Mouse (Mus musculus) midbrain, embryonic 14.5 days (tissue): ENCODE measurements around the gene Rab3b. TPM values are rescaled to one million over a fixed set of nuclear protein-coding genes. Genes with fewer than 3 reads are reported as not detected.
A peak's percentile ranks its signal among the peaks of the same experiment; 100 is the strongest.

Source experiments
- ATAC-seq: fragments of 200-750 bp; cut with Nextera tagmentation; 2 replicates; pipeline ENCODE4 v1.8.0; 2017; ENCODE audit warnings: moderate number of reproducible peaks, moderate library complexity; ENCODE audit not compliant: low FRiP score, low TSS enrichment
- DNase-seq: peaks from one replicate; pipeline ENCODE4 v3.0.0-alpha.2; 2015
- H3K27ac ChIP-seq: fragments of 300-500 bp; sonication (generic); replicated peaks from 2 replicates; pipeline ENCODE4 v1.5.1; 2014; ENCODE audit warnings: mild to moderate bottlenecking, low read depth, low read length, moderate library complexity
- H3K27me3 ChIP-seq: fragments of 300-500 bp; sonication (generic); 2 replicates; pipeline ENCODE4 v1.6.1; 2014; ENCODE audit warnings: low read length, control low read depth, mixed read lengths; ENCODE audit not compliant: control insufficient read depth, insufficient read depth
- H3K36me3 ChIP-seq: fragments of 300-500 bp; sonication (generic); 2 replicates; pipeline ENCODE4 v1.6.1; 2014; ENCODE audit warnings: low read length, control low read depth; ENCODE audit not compliant: control insufficient read depth, insufficient read depth
- H3K4me1 ChIP-seq: fragments of 300-500 bp; sonication (generic); 2 replicates; pipeline ENCODE4 v1.6.1; 2014; ENCODE audit warnings: mild to moderate bottlenecking, antibody characterized with exemption, low read length, control low read depth; ENCODE audit not compliant: control insufficient read depth, insufficient read depth
- H3K4me2 ChIP-seq: fragments of 300-500 bp; sonication (generic); 2 replicates; pipeline ENCODE4 v1.6.1; 2014; ENCODE audit warnings: mild to moderate bottlenecking, low read length, moderate library complexity
- H3K4me3 ChIP-seq: fragments of 300-500 bp; sonication (generic); replicated peaks from 2 replicates; pipeline ENCODE4 v1.5.1; 2014; ENCODE audit warnings: low read depth, low read length
- H3K9ac ChIP-seq: fragments of 300-500 bp; sonication (generic); replicated peaks from 2 replicates; pipeline ENCODE4 v1.6.1; 2014; ENCODE audit warnings: mild to moderate bottlenecking, low read length, moderate library complexity
- H3K9me3 ChIP-seq: fragments of 300-500 bp; sonication (generic); 2 replicates; pipeline ENCODE4 v1.6.1; 2016; ENCODE audit warnings: low read length, control low read depth, mixed read lengths; ENCODE audit not compliant: control insufficient read depth
- WGBS: fragments of 180-500 bp; shearing (Covaris S2); extraction: QIAGEN DNeasy Blood & Tissue Kit; methylation state at CpG from one replicate; pipeline ENCODE4 v1.1.7; 2014; 5-methylcytosine and 5-hydroxymethylcytosine counted together
- polyA plus RNA-seq: library from polyadenylated mRNA; unstranded; fragments of >200 nt; fragmentation: Nextera tagmentation; extraction: Ambion mirVana; gene quantifications from 2 replicates; pipeline ENCODE4 v1.2.1, GENCODE M21; 2014

The Rab3b gene
- polyA plus RNA-seq, 1 experiment from 2014 or later = 110 TPM

DNA sequence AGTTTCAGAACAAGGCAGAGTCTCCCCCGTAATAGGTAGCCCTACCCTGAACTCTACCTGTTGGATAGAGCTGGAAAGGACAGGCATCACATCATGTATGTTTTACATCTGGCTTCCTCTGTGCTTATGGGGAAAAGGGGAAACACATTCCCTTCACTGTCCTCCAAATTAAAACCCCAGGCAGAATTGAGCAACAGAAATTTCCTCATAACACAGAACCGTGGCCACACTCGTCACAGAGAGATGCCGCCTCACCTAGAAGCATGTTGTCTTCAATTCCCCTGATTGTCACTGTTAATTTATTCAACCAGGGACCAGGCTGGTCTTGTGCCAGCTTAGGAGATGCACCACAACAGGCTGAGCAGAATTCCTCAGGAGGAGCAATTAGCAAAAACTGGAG lies 72.8 kb downstream of the Rab3b start:
- no peaks in the 10 kb centered on the region for H3K9me3 ChIP-seq
- no peak overlapping the region for H3K4me3 ChIP-seq
- ATAC-seq (no peak), DNase-seq (no peak)
- H3K9ac ChIP-seq = no peak overlapping the region
- H3K27ac ChIP-seq = no peak overlapping the region
- H3K27me3 ChIP-seq = no peaks in the 10 kb centered on the region
- no peaks in the 10 kb centered on the region for H3K36me3 ChIP-seq
- H3K4me1 ChIP-seq = no peaks in the 10 kb centered on the region
- no peak overlapping the region for H3K4me2 ChIP-seq
- 85% methylated on average over 4 of the region's 4 CpGs for WGBS

DNA sequence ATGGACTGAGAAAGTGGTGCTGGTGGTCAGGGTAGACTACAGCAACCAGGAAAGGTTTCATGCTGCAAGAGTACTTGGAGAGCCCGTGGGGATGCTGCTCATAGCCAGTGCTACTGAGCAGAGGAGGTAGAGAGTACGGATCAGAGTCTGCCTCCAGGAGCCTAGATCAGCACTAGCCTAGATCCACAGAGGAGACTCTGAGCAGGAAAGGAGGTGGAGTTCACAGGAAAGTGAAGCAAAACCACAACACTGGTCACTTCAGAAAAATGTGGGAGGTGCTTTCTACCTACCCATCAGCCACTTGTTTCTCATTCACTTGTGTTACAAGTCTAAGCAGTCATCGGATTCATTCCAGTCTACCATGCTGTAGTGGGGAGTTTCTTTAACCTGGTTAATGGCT lies 80.8 kb downstream of the Rab3b start:
- no peak for ATAC-seq

DNA sequence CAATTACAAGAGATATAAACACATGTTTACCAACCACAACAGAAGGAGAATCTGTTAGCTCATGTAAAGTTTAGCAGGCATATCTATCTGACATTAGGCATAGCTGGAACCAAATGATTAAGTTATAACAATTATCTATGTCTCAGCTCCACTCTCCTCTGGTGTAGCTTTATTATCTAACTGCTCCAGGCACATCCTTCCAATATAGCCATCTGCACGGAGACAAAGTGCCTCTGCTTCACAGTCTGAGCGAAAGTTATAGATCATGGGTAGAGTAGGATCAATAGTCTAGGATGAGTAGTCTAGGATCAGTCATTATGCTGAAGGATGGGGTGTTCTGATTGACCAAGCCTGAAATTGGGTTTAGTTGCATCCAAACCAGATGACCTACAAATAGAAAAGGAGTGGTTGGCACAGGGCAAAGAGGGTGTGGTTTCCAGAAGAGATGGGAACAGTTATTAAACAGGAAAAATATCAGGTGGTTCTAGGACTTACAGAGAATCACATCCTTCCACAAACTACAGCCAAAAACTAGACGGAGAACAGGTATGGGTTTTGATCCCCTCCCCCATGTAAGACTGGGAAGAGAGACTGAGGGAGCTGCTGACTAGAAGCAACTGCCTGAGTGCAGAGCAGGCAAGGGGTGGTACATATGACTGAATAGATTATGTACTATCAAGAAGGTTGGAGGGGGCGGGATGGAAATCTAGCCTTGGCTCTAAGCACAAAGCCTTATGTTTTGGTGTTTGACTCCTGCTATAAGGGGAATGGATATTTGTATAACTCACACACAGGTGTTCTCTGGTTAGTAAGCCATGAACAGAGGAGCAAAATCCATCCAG lies 82.0 kb downstream of the Rab3b start:
- Histone ChIP-seq H3K9me3 (no peaks in the 10 kb centered on the region), H3K27ac (no peak overlapping the region), H3K27me3 (no peaks in the 10 kb centered on the region), H3K36me3 (no peaks in the 10 kb centered on the region), H3K4me2 (no peak overlapping the region), H3K9ac (no peak overlapping the region), H3K4me3 (no peak overlapping the region), H3K4me1 (no peaks in the 10 kb centered on the region)
- no peak for DNase-seq
- WGBS = 88% methylated on average over 4 of the region's 4 CpGs
- no peak for ATAC-seq

More for the DNA sequence above, 80.8 kb downstream of the Rab3b start:
- Histone ChIP-seq H3K9ac (no peak overlapping the region), H3K4me3 (no peak overlapping the region), H3K36me3 (no peaks in the 10 kb centered on the region), H3K9me3 (no peaks in the 10 kb centered on the region), H3K27ac (no peak overlapping the region), H3K27me3 (no peaks in the 10 kb centered on the region), H3K4me1 (no peaks in the 10 kb centered on the region), H3K4me2 (no peak overlapping the region)
- 87% methylated on average over 3 of the region's 3 CpGs for WGBS
- DNase-seq = no peak

DNA sequence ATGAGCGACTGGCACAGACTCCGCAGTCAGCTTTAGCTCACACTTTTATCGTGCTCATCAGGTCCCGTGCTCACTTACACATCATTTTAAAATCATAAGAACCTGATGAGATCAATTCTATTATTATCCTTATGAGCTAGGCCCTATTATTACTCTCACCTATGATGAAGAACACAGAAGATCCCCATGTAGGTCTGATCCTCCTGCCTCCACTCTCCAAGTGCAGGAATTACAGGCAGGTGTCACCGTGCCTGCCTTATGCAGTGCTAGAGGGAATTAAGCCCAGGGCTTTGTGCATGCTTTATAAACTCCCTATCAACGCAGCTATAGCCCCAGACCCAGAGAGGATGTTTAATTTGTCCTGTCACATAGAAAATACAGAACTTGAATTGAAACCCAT lies 84.2 kb downstream of the Rab3b start:
- DNase-seq (no peak), ATAC-seq (no peak)
- no peaks in the 10 kb centered on the region for H3K4me1 ChIP-seq
- no peak overlapping the region for H3K27ac ChIP-seq
- H3K9ac ChIP-seq = no peak overlapping the region
- H3K27me3 ChIP-seq = no peaks in the 10 kb centered on the region
- no peaks in the 10 kb centered on the region for H3K9me3 ChIP-seq
- H3K4me3 ChIP-seq = no peak overlapping the region
- H3K4me2 ChIP-seq = no peak overlapping the region
- no peaks in the 10 kb centered on the region for H3K36me3 ChIP-seq
- WGBS = 82% methylated on average over 6 of the region's 6 CpGs

DNA sequence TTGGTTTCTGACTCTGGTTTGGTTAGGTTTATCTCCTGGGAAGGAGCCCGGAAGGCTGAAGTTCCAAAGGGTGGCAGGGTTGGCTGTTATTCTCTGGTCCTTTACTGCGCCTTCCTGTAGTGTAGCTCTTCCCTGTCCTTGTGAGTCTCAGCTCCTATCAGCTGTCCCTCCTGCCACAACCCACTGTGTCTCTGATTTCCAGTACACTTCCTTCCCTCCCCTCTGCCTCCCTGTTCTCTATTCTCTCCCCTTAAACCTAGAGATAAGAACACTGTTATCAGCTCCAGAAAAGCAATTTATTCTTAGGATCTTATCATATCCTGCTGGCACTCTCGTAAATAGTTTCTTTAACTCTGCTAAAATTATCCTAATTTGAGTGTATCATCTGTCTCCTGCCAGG lies 90.7 kb downstream of the Rab3b start:
- DNase-seq = no peak
- no peaks in the 10 kb centered on the region for H3K36me3 ChIP-seq

DNA sequence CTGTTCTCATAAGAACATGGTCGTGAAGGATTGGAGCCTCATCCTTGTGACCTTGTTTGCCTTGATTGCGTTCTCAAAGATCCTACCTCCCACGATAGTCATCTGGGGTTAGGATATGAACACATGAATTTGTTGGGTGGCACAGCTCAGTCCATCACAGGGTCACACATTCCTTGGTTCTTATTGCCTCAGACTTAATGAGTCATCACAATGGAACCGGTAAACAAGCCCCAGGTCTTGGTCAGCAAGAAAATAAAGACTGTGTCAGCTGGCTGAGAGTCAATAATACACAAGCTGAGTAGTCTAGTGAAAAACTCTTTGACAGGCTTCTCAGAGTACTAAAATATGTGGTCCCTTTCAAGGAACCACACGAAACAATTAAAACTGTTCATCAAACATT lies 92.2 kb downstream of the Rab3b start:
- Histone ChIP-seq H3K4me3 (no peak overlapping the region), H3K4me1 (no peaks in the 10 kb centered on the region), H3K27me3 (no peaks in the 10 kb centered on the region), H3K9ac (no peak overlapping the region), H3K27ac (no peak overlapping the region), H3K4me2 (no peak overlapping the region), H3K9me3 (no peaks in the 10 kb centered on the region), H3K36me3 (no peaks in the 10 kb centered on the region)
- WGBS = 92% methylated on average over 5 of the region's 5 CpGs
- ATAC-seq = no peak
- no peak for DNase-seq

More for the DNA sequence above, 90.7 kb downstream of the Rab3b start:
- WGBS = 80% methylated on average over 3 of the region's 3 CpGs
- Histone ChIP-seq H3K27ac (no peak overlapping the region), H3K4me2 (no peak overlapping the region), H3K4me1 (no peaks in the 10 kb centered on the region), H3K27me3 (no peaks in the 10 kb centered on the region), H3K9me3 (no peaks in the 10 kb centered on the region), H3K4me3 (no peak overlapping the region), H3K9ac (no peak overlapping the region)
- no peak for ATAC-seq

DNA sequence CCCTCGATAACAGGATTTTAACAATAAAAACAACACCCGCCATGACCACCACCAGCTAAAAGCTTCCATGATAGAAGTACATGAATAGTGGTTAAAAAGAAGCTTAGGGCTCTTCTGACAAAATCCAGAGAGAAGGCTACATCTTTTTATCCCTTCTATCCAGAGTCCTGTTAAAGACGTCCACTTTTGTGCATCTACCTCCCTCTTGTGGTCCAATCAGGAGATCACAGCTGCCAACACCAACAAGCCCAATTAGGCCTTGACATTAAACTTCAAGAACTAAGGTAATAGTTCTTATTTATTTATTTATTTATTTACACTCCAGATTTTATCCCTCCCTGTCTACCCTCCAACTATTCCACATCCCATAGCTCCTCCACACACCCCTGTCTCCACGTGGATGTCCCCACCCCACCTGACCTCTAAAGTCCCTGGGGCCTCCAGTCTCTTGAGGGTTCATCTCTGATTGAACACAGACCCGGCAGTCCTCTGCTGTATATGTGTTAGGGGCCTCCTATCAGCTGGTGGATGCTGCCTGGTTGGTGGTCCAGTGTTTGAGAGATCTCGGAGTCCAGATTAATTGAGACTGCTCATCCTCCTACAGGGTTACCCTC lies 97.7 kb downstream of the Rab3b start:
- WGBS = 51% methylated on average over 6 of the region's 6 CpGs

DNA sequence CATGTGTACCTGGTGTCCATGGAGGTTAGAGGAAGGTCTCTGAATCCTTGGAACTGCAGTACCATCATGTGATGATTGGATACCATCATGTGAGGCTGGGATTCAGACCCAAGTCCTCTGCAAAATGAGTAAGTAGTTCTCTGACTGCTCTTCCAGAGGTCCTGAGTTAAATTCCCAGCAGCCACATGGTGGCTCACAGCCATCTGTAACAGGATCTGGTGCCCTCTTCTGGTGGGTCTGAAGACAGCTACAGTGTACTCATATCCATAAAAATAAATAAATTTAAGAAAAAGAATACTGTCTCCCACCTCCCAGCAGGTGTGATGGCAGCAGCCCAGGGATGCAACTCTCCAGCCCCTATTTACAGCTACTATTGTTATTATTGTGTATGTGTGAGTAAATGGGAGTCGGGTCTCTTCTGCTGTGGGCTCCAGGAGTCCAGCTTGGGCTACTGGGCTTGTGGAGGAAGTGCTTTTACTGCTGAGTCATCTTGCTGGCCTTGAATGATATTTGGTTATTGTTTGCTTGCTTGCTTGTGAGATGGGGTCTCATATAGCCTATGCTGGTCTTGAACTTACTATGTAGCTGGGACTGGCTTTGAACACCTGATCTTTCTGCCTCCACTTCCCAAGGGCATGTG lies 108.1 kb downstream of the Rab3b start:
- DNase-seq = no peak
- no peaks in the 10 kb centered on the region for H3K4me1 ChIP-seq
- no peaks in the 10 kb centered on the region for H3K27me3 ChIP-seq
- H3K9me3 ChIP-seq = no peaks in the 10 kb centered on the region
- H3K4me3 ChIP-seq = no peak overlapping the region
- no peaks in the 10 kb centered on the region for H3K36me3 ChIP-seq
- no peak for ATAC-seq
- no peak overlapping the region for H3K4me2 ChIP-seq
- no peak overlapping the region for H3K27ac ChIP-seq
- 86% methylated on average over 1 of the region's 1 CpGs for WGBS
- H3K9ac ChIP-seq = no peak overlapping the region

More for the DNA sequence above, 97.7 kb downstream of the Rab3b start:
- Histone ChIP-seq H3K9me3 (no peaks in the 10 kb centered on the region), H3K4me3 (no peak overlapping the region), H3K4me2 (no peak overlapping the region), H3K36me3 (no peaks in the 10 kb centered on the region), H3K4me1 (no peaks in the 10 kb centered on the region), H3K27me3 (no peaks in the 10 kb centered on the region), H3K27ac (no peak overlapping the region), H3K9ac (no peak overlapping the region)
- no peak for ATAC-seq
- DNase-seq = peak; percentile 86
